Mouse (Mus musculus): ENCODE results near the gene Kat8.
"Not testable (repeated sequence)": the region's sequence is repeated elsewhere in the genome, so short reads cannot be mapped to it uniquely, and the experiment has no call there.

The Kat8 gene

GRCm38 (mm10) chr7:127931351-127932135, 19.2 kb downstream of the Kat8 start:
- no peak for DNase-seq (ENCODE audit: low spot score in 2 of 2)

DNA sequence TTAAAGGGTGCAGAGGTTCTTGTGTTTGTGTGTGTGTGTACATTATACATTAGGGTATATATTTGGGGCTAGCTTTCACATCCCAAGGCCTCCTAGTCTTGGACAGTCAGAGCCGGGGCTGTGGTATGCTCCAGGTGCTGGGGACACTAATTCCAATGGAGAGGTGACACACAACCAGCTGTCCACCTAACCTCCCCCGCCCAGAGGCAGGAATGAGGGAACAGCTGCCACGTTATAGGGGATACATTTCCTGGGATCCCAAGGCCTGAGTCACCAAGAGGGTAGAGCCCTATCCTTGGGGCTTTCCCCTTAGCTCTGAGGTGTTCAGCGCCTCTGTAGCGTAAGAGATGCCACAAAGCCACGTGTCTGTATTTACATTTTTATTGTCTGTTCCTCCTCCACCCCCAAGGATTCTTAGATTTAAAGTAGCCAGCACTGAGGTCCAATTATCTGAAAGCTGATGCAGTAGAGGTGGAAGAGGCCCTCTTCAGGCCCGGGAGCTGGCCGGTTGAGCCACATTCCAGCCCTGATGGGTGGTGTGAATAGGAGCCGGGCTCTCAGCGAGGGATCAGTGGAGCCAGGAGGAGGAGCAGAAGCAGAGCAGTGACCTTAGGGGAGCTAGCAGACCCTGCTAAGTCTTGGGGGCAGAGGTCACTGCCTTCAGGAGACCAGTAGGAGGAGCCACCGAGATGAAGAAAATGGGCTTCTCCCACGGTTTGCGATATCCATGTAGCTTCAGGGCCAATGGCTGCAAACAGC, 20.1 kb downstream of the Kat8 start:
- no peak for DNase-seq (ENCODE audit: low spot score in 2 of 2)

DNA sequence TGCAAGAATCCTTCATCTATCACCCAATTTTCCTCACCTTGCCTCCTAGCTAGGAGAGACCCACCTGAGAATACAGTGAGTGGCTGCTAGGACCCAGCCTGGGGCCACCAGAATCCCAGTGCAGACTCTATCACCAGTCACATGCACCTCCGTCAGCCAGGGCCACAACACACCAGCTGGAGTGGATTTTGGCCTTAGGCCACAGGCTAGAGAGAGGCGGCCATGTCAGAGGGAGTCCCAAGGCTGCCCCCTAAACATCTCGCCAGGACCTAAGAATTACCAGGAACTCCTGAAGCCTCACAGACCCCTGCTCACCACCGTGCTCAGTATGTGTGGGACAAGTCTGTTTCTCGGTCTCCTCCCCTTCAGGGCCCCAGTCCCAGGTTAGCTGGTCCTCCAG, 21.8 kb downstream of the Kat8 start:
- no peak for DNase-seq (ENCODE audit: low spot score in 2 of 2)

- peak; percentile 94 to 95 for DNase-seq (ENCODE audit: low spot score in 2 of 2)
These were observed 22.9 kb downstream of the Kat8 start for GRCm38 (mm10) chr7:127935028-127935722.

- DNase-seq (ENCODE audit: low spot score in 2 of 2), result peak in 1 of 2 experiments; percentile 33
These were observed 23.4 kb downstream of the Kat8 start for GRCm38 (mm10) chr7:127935748-127936159.

DNA sequence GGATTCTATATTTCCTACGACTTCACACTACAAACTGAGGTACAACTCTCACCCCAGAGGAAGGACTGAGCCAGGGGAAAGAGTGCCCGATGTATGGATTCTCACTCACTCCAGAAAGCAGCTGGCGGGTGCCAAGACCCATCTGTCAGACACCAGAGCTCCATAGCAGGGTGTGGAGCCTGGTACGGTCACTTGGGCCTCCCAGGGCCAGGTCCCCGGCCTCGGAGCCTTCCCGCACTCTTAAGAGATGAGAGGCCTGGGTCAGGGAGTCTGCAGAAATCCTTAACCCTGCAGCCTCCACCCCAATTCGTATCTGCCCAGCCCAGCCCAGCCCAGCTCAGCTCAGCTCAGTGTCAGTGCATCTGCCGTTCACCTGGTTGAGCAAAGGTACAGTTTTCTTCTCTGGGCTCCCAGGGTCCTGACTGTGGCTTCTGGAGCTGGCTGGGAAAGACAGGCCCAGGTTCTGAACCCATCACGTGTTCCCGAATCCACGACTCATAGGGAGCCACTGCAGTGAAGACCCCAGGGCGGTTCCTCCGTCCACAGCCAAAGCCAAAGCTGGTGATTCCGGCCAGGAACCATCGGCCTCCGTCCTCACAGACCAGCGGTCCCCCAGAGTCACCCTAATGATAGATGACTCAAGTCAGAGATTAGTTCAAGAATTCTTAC, 24.0 kb downstream of the Kat8 start:
- no peak for DNase-seq (ENCODE audit: low spot score in 2 of 2)

GRCm38 (mm10) chr7:127942097-127942496, 29.8 kb downstream of the Kat8 start:
- not testable (repeated sequence) for DNase-seq (ENCODE audit: low spot score in 2 of 2)

GRCm38 (mm10) chr7:127944614-127945013, 32.3 kb downstream of the Kat8 start:
- no peak for DNase-seq (ENCODE audit: low spot score in 2 of 2)

DNA sequence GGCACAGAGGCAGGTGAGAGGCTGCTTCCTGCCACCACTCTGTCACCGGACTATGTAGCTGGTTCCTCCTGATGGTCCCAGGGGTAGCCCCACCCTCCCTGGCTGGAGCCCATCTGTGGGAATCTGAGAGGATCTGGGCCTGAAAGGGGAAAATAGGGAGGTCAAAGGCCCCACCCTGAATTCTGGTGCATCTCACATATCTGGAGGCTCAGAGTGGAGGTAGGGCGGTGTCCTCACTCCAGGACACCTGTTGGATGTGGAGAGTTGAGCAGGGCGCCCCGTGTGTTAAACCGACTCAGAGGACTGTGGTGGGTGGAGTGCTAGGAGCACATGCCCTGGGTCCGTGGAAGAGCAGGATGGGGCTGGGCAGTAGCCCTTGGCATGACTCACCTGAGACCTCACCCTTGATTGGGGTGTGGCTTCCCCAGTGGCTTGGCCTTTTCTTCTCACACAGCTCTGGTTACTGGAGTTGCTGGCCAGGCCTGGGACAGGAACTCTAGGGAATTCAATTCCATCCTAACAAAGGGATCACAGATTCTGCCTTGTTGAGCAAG, 34.2 kb downstream of the Kat8 start, which contains the start of gene Prss36:
TSS of gene Prss36 (minus strand) at position 256 of the 554 bp plus-strand sequence.
- DNase-seq (ENCODE audit: low spot score in 2 of 2), result no peak

GRCm38 (mm10) chr7:127952864-127953581, 40.7 kb downstream of the Kat8 start:
- no peak for DNase-seq (ENCODE audit: low spot score in 2 of 2)

DNA sequence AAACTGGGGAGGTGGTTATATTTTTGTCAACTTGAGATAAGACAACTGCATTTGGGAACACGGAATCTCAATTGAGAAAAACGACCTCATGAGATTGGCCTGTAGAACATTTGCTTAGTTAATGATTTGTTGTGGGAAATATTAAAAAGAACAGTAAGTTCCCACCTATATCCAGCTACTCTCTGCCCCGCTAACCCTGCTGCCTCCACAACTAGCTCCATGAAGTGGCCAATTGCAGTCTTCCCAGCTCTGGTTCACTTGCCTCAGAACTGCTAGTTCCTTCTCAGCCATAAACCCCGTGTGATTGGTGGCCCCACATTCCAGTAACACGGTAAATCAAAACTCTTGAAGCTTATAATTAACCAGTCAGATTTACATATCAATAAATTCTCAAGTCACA, 47.0 kb downstream of the Kat8 start:
- no peak for DNase-seq (ENCODE audit: low spot score in 2 of 2)

DNA sequence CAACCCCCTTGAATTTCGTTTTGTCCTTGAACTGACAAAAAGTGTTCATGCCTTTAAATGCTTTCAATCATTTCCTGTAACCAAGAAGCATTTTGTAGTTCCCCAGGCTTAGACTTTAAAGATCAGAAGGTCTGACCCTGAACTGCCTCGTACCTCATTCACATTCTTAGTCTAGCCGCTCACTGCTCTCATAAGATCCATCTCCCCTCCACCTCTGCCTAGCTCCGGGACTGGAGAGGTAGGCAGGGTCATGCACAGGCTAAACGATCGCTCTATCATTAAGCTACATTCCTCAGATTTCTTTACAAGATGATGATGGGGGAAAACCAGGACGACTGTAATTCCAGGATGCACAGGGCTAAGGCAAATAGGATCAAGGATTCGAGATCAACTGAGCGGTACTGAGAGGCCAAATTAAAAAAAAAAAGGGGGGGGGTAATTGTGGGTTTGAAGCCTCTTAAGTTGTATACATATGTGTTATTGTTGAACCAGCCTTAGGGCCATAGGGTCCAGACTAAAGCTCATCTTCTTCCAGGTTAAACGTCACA, 54.1 kb downstream of the Kat8 start:
- DNase-seq (ENCODE audit: low spot score in 2 of 2), result peak in 1 of 2 experiments; percentile 6

- DNase-seq (ENCODE audit: low spot score in 2 of 2), result peak; percentile 94 to 96
These were observed 54.9 kb downstream of the Kat8 start, which contains the start of gene Fus for GRCm38 (mm10) chr7:127967004-127967921. Gene Fus, plus strand, starts transcription at chr7:127967457.

- DNase-seq (ENCODE audit: low spot score in 2 of 2), result peak; percentile 68 to 72
These were observed 55.9 kb downstream of the Kat8 start for GRCm38 (mm10) chr7:127967922-127968828.

DNA sequence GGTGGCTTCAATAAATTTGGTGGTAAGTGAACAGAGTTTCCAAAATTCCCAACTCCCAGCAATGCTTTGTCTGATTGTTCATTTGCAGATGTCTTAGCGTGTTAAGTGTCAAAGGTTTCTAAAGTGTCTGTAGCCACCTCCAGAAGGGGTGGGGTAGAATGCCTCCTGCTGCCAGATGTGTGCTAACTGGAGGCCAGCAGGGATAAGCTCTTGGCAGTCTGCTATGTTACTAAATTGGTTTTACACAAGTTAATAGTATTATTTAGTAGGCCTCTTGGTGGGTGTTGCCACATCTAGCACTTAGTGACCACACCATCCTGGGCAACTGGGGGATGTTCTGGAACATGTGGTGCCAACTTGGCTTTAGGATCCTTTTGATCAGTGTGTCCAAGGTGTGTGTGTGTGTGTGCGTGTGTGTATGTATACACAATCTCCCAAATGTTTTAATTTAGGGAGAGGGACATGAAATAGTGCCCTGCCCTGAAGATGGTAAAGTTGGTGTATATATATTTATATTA, 62.2 kb downstream of the Kat8 start:
- no peak for DNase-seq (ENCODE audit: low spot score in 2 of 2)
